Mouse (Mus musculus) layer of hippocampus, adult 2 months (tissue): ENCODE data around the gene Cask. TPM values are rescaled to one million over a fixed set of nuclear protein-coding genes. Genes with fewer than 3 reads are reported as not detected.

Experiments used
- DNase-seq, 2 experiments: peaks; one replicate each; pipeline ENCODE4 v3.0.0; 2022; ENCODE audit warnings: low spot score in 2 of 2
- H3K27ac ChIP-seq: fragments of 200-600 bp; 2 replicates; pipeline ENCODE4 v1.8.1; 2022
- H3K4me3 ChIP-seq: fragments of 200-600 bp; 2 replicates; pipeline ENCODE4 v1.8.1; 2022; ENCODE audit warnings: mild to moderate bottlenecking
- CTCF ChIP-seq: fragments of 200-600 bp; conservative IDR thresholded peaks from 2 replicates; pipeline ENCODE4 v1.8.1; 2022; ENCODE audit warnings: antibody characterized with exemption, mild to moderate bottlenecking, moderate library complexity
- total RNA-seq, 2 experiments: library from RNA; stranded (reverse); gene quantifications; 2 replicates each; pipeline ENCODE4 v1.2.3; 2021

Gene Cask
- total RNA-seq, 2 experiments from 2014 or later: 78.2 to 80.6 TPM

DNA sequence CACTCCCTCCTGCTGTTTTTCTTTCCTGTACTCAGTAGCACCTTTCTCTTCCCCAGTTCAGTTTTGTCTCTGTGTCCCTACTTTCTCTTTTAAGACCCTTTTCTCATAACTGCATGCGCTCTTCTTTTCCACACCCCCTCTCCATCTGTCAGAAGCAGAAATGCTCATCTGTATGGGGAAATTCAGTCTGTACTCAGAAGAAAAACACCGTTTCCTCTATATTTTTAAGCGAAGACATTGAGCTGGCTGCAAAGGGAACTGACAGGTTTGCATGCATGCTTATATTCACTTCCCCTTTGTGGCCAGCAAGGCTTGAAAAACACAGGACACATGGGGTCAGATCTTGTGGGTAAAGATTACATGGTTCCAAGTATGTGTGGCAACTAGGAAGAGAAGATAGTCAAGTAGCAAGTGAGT is 196.2 kb downstream of the Cask start:
- TF ChIP-seq CTCF: no peak
- peak overlapping the region; percentile 76 for H3K27ac ChIP-seq
- DNase-seq: peak in 1 of 2 experiments; percentile 11

GRCm38 (mm10) chrX:13652291-13652690 is 198.9 kb downstream of the Cask start:
- no peak for TF ChIP-seq CTCF
- H3K4me3 ChIP-seq: no peak overlapping the region
- no peak overlapping the region for H3K27ac ChIP-seq
- DNase-seq: no peak

More for the DNA sequence above, 196.2 kb downstream of the Cask start:
- no peak overlapping the region for H3K4me3 ChIP-seq

- Histone ChIP-seq H3K4me3 (no peak overlapping the region), H3K27ac (no peak overlapping the region)
- DNase-seq: no peak
- TF ChIP-seq CTCF: no peak
These were observed 199.3 kb downstream of the Cask start for GRCm38 (mm10) chrX:13651889-13652288.

- H3K4me3 ChIP-seq: no peak overlapping the region
- no peak for TF ChIP-seq CTCF
- no peak for DNase-seq
- no peak overlapping the region for H3K27ac ChIP-seq
These were observed 212.3 kb downstream of the Cask start for GRCm38 (mm10) chrX:13638894-13639293.

GRCm38 (mm10) chrX:13636398-13636797 is 214.8 kb downstream of the Cask start:
- TF ChIP-seq CTCF: no peak
- no peak for DNase-seq
- Histone ChIP-seq H3K27ac (no peak overlapping the region), H3K4me3 (no peak overlapping the region)

GRCm38 (mm10) chrX:13631599-13632283 is 219.4 kb downstream of the Cask start, which contains the start of gene Gpr34:
Gene Gpr34, plus strand, starts transcription at chrX:13632089.
- no peak for DNase-seq
- H3K4me3 ChIP-seq: no peak within 1 kb of the TSS
- no peak for TF ChIP-seq CTCF
- H3K27ac ChIP-seq: peak within 1 kb of the TSS; percentile 39; the same call in 1 of the 2 replicates

- no peak for TF ChIP-seq CTCF
- no peak overlapping the region for H3K27ac ChIP-seq
- no peak for DNase-seq
- no peak overlapping the region for H3K4me3 ChIP-seq
These were observed 228.5 kb downstream of the Cask start for GRCm38 (mm10) chrX:13622654-13623053.

DNA sequence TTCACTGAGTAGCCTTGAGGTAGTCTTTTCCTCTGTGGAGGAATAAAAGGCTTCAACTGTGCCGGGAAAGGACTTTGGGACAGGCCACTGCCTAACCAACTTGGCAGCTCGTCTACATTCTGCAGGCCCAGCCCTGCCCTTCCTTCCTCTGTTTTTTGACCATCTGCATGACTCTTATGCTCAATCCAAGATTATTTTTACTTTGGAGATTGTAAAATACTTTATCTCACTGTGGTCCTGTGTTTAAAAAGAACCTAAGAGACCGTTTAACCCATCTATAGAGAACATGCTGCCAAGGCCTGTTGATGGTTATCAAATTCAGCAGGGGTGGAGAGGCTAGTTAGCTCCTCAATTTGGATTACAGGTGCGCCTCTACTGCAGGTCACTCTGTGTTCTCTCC is 229.7 kb downstream of the Cask start:
- TF ChIP-seq CTCF: no peak

DNA sequence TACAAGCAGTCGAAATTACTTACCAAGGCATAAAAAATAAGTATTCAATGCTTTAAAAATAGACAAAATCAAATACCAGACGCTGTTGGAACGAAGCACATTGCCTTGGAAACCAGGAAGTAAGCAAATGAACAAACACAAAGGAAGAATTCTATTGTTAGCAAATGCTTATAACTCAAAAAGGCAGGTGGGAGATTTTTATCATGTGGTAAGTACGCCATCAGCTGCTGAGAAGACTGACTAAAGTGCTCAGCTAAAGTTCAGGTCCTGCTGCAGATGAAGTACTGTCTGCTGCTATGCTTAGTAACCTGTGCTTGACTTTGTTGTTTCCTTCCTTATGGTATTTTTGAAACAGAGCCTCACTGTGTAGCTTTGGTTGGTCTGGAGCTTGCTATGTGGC is 232.7 kb downstream of the Cask start:
- no peak for TF ChIP-seq CTCF
- DNase-seq: no peak
- Histone ChIP-seq H3K4me3 (no peak overlapping the region), H3K27ac (peak overlapping the region; percentile 77)

More for the DNA sequence above, 229.7 kb downstream of the Cask start:
- no peak for DNase-seq
- Histone ChIP-seq H3K27ac (peak overlapping the region; percentile 33), H3K4me3 (no peak overlapping the region)

- H3K27ac ChIP-seq: peak overlapping the region; percentile 77
- no peak overlapping the region for H3K4me3 ChIP-seq
- DNase-seq: no peak
- no peak for TF ChIP-seq CTCF
These were observed 233.9 kb downstream of the Cask start for GRCm38 (mm10) chrX:13617294-13617693.

- Histone ChIP-seq H3K4me3 (no peak overlapping the region), H3K27ac (no peak overlapping the region)
- DNase-seq: no peak
- TF ChIP-seq CTCF: no peak
These were observed 234.4 kb downstream of the Cask start for GRCm38 (mm10) chrX:13616726-13617125.

DNA sequence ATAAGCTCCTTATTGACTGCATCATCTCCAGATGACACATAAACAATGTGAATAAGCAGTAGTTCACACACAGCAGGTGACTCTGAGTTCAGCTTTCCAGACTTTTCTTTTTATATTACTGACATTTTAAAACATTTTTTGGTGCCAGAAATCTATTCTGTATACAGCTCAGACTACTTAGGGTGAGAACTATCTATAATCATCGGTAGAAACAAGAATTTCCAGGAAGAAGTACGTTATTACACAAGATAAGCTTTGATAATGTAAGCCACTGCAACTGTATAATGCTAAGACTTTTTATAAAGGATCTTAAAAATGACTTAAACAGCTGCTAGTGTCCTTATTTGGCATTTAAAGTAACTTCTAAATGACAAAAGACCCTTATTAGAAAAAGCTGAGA is 239.1 kb downstream of the Cask start:
- no peak for TF ChIP-seq CTCF
- no peak for DNase-seq
- H3K27ac ChIP-seq: no peak overlapping the region
- no peak overlapping the region for H3K4me3 ChIP-seq

DNA sequence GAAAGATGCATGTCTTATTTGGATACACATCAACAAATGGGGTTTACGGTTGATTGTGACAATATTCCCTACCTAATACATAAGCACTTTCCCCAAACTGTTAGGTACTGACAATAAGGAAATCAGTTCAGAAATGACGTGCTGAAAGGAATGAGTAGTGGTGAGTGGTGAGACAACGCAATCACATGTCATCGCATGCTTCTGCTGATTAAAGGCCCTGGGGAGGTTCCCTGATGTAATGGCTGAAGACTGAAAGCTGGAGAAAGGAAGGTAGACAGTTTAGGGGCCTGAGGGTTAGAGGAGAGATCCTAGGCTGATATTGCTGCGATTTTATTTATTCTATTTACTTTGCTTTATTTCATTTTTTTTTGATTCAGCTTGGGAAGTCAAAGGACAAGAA is 240.1 kb downstream of the Cask start:
- no peak for TF ChIP-seq CTCF
- H3K27ac ChIP-seq: no peak overlapping the region
- no peak for DNase-seq
- no peak overlapping the region for H3K4me3 ChIP-seq

- Histone ChIP-seq H3K4me3 (no peak overlapping the region), H3K27ac (peak overlapping the region; percentile 39; the same call in 1 of the 2 replicates)
- no peak for DNase-seq
- TF ChIP-seq CTCF: no peak
These were observed 243.4 kb downstream of the Cask start for GRCm38 (mm10) chrX:13607752-13608151.
